Mouse (Mus musculus): ENCODE measurements around the gene Erf. TPM values are rescaled to one million over a fixed set of nuclear protein-coding genes. Genes with fewer than 3 reads are reported as not detected.

Gene Erf
- polyA plus RNA-seq, 1 experiment from 2014 or later: 11.7 TPM

DNA sequence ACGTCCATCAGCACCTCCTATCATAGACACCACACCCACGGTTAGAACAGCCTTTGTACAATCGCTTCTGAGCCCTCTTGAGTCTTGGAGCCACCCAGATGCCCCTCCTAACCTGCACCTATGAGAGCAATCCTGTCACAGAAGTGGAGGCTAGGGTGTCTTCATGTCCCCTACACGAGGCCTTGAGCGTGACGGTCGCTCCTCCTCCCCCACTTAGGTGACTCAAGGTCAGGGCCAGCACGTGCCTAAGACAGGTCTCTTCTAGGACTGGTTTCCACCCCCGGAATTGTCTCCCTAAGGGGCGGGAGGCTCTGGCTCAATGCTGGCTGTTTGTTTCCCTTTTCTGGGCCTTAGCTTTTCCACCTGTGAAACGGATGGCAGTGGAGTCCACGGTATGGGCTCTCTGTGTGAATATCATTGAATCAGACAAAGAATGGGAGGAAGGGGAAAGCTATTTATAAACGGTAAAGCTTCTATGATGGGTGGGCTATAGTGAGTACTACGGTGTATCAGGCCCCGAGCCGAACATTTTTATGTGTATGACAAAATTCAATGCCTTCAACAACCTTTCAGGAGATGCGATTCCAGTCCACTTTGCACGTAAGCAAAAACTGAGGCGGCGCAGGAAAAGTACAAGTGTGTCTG is 30.0 kb downstream of the Erf start, which contains the start of gene Dedd2:
Gene Dedd2, minus strand, starts transcription at position 159 of the 645 bp plus-strand sequence.
- peak within 1 kb of the TSS; percentile 64 for H3K4me3 ChIP-seq (ENCODE audit: low read depth, low read length)
- peak within 1 kb of the TSS; percentile 67 for H3K27ac ChIP-seq (ENCODE audit: low read depth, low read length)
- peak; percentile 90 for DNase-seq (ENCODE audit: low spot score, missing footprints)
- H3K4me1 ChIP-seq (ENCODE audit: control insufficient read depth, insufficient read depth, low read length): peaks cover 21% of the 10 kb centered on the region
- peaks cover 7% of the 10 kb centered on the region; the same call in 1 of the 2 replicates for H3K36me3 ChIP-seq (ENCODE audit: control insufficient read depth, insufficient read depth, low read length)
- H3K27me3 ChIP-seq (ENCODE audit: control insufficient read depth, insufficient read depth, low read length): no peaks in the 10 kb centered on the region
- H3K4me2 ChIP-seq: peak within 1 kb of the TSS; percentile 97
- H3K9me3 ChIP-seq (ENCODE audit: control insufficient read depth, low read length): no peaks in the 10 kb centered on the region
- ATAC-seq (ENCODE audit: low FRiP score): no peak
- H3K9ac ChIP-seq (ENCODE audit: low read length): peak within 1 kb of the TSS; percentile 81
- WGBS: 10% methylated on average over 20 of the region's 20 CpGs

DNA sequence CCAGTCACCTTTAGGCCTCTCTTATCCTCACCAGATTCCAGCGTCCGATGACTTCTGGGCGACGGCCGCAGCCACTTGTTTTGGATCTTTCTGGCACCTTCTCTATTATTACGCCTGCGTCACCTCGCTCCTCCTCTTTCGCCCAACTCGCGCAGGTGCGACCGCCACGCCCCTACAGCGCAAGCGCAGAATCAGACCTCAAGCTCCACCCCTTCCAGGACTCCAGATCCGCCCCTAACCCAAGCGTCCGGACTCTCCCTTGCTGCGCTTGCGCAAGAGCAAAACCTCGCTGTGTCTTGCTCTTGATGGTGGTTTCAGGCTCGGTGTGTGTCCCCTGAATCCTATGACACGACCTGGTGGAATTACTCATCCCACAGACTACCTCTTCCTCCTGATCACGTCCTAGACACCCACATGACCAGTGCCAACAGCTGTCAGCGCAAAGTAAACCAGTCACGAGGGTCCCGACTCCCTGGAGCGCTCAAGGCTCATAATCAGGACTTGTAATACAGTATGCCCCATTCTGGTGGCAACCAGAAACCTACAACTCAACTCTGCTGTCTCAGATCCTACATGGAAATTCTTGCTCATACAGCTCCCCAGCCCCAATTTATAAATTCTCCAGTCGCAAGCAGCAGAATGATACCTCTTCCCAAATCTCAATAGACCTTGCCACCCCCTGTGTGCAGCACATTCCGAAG is 30.7 kb downstream of the Erf start:
- ATAC-seq (ENCODE audit: low FRiP score) (peak; percentile 75), DNase-seq (ENCODE audit: low spot score, missing footprints) (peak; percentile 99)
- Histone ChIP-seq H3K4me2 (peak overlapping the region; percentile 97), H3K27ac (ENCODE audit: low read depth, low read length) (no peak overlapping the region), H3K9ac (ENCODE audit: low read length) (peak overlapping the region; percentile 81; the same call in 1 of the 2 replicates), H3K36me3 (ENCODE audit: control insufficient read depth, insufficient read depth, low read length) (0 out of 2 replicates have a peak, but pooled peaks cover 2% of the 10 kb centered on the region), H3K9me3 (ENCODE audit: control insufficient read depth, low read length) (no peaks in the 10 kb centered on the region), H3K27me3 (ENCODE audit: control insufficient read depth, insufficient read depth, low read length) (no peaks in the 10 kb centered on the region), H3K4me3 (ENCODE audit: low read depth, low read length) (peak overlapping the region; percentile 51), H3K4me1 (ENCODE audit: control insufficient read depth, insufficient read depth, low read length) (peaks cover 21% of the 10 kb centered on the region)
- WGBS: 5% methylated on average over 31 of the region's 31 CpGs

DNA sequence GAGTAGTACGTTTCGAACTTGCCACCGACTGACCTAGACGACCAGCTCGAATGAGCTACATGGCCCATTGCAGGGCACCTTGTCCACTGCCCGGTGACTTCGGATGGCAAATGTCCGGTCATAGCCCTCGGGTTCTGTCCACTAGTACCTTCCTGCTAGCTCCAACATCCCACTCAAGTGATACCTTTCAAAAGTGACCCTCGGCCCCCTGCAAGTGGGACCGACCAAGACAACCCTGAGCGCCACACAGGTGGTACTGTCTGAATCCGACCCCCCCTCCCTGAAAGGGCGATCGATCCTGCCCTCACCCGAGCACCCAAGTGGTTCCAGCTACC is 31.2 kb downstream of the Erf start:
- Histone ChIP-seq H3K4me1 (ENCODE audit: control insufficient read depth, insufficient read depth, low read length) (peaks cover 21% of the 10 kb centered on the region), H3K27ac (ENCODE audit: low read depth, low read length) (peak overlapping the region; percentile 74; the same call in 1 of the 2 replicates), H3K4me3 (ENCODE audit: low read depth, low read length) (peak overlapping the region; percentile 51), H3K4me2 (peak overlapping the region; percentile 97), H3K27me3 (ENCODE audit: control insufficient read depth, insufficient read depth, low read length) (no peaks in the 10 kb centered on the region), H3K9me3 (ENCODE audit: control insufficient read depth, low read length) (no peaks in the 10 kb centered on the region), H3K36me3 (ENCODE audit: control insufficient read depth, insufficient read depth, low read length) (0 out of 2 replicates have a peak, but pooled peaks cover 2% of the 10 kb centered on the region), H3K9ac (ENCODE audit: low read length) (peak overlapping the region; percentile 81; the same call in 1 of the 2 replicates)
- 1% methylated on average over 16 of the region's 16 CpGs for WGBS
- peak; percentile 98 for DNase-seq (ENCODE audit: low spot score, missing footprints)
- ATAC-seq (ENCODE audit: low FRiP score): peak; percentile 34; the same call in 1 of the 2 replicates

DNA sequence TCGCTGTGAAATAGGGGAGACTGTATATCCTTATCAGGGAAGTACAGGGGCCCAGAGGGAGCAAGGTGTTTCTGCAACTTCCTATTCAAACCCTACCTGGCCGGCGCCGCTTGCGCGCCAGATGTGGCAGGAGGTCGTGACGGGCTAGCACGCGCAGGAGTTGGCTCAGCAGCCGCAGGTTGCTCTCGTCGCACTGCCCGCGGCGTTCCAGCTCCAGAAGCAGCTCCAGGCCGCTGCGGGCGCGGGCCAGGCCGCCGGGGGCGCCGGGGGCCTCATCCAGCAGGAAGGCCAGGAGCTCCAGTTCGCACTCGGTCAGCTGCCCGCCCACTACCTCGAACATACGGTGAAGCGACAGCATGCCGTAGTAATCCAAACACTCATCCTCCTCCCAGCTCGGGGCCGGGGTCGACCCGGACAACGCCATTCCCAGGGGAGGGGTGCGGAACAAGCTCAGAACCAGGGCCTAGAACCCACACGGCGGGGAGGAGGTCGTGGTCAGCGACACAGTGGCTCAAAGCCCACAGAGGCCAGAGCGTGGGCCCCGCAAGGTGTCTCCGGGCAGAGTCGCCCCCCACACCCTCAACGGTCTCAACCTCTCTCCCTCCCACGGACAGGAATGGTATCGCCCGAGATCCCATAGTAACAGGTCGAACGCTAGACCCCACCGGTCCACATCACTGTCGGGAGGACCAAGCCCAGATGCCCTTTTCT is 31.7 kb downstream of the Erf start:
- H3K4me1 ChIP-seq (ENCODE audit: control insufficient read depth, insufficient read depth, low read length): peaks cover 21% of the 10 kb centered on the region
- no peaks in the 10 kb centered on the region for H3K27me3 ChIP-seq (ENCODE audit: control insufficient read depth, insufficient read depth, low read length)
- WGBS: 1% methylated on average over 53 of the region's 53 CpGs
- peak overlapping the region; percentile 97 for H3K4me2 ChIP-seq
- H3K9ac ChIP-seq (ENCODE audit: low read length): peak overlapping the region; percentile 81
- peaks cover 2% of the 10 kb centered on the region; the same call in 1 of the 2 replicates for H3K36me3 ChIP-seq (ENCODE audit: control insufficient read depth, insufficient read depth, low read length)
- peak; percentile 25 for ATAC-seq (ENCODE audit: low FRiP score)
- peak; percentile 99 for DNase-seq (ENCODE audit: low spot score, missing footprints)
- H3K27ac ChIP-seq (ENCODE audit: low read depth, low read length): peak overlapping the region; percentile 74; the same call in 1 of the 2 replicates
- H3K4me3 ChIP-seq (ENCODE audit: low read depth, low read length): peak overlapping the region; percentile 51
- no peaks in the 10 kb centered on the region for H3K9me3 ChIP-seq (ENCODE audit: control insufficient read depth, low read length)

DNA sequence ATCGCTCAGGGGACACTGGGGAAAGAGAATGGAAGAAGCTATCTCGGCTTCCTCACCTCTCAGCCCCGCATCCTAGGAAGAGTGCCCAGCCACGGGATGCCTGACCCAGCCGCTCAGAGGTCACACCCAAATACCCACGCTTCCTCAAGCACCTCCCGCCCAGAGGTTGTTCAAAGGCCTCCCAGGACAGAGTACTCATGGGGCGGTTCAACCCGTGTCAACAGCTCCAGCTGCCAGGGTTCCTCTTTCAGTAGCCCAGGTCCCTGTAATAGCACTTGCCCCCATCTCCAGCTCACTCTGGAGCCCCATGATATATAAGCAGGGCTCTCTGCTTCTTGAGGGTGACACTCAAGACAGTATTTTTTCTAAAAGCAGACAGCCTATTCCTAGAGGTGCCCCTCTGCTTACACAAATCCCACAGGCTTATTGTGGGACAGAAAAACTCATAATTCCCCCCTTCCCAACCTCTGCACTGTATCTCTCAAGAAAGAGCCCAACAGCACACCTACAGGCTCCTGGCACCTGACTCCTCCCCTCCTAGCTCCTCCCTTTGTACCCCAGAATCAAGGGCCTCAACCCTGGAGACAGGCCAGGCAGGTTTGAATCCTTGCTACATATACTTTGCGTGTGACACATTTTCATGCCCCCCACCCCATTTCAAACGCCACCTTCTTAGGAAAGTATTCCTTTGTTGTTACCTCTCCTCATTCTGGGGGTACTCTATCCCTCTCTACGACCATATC is 32.7 kb downstream of the Erf start:
- H3K36me3 ChIP-seq (ENCODE audit: control insufficient read depth, insufficient read depth, low read length): peaks cover 2% of the 10 kb centered on the region; the same call in 1 of the 2 replicates
- no peak overlapping the region for H3K4me2 ChIP-seq
- H3K9me3 ChIP-seq (ENCODE audit: control insufficient read depth, low read length): no peaks in the 10 kb centered on the region
- H3K9ac ChIP-seq (ENCODE audit: low read length): no peak overlapping the region
- DNase-seq (ENCODE audit: low spot score, missing footprints) (peak; percentile 31), ATAC-seq (ENCODE audit: low FRiP score) (no peak)
- H3K27ac ChIP-seq (ENCODE audit: low read depth, low read length): no peak overlapping the region
- no peaks in the 10 kb centered on the region for H3K27me3 ChIP-seq (ENCODE audit: control insufficient read depth, insufficient read depth, low read length)
- peaks cover 21% of the 10 kb centered on the region for H3K4me1 ChIP-seq (ENCODE audit: control insufficient read depth, insufficient read depth, low read length)
- 67% methylated on average over 12 of the region's 12 CpGs for whole genome bisulfite sequencing
- 0 out of 2 replicates have a peak overlapping the region, but pooled peaks have one; percentile 51 for H3K4me3 ChIP-seq (ENCODE audit: low read depth, low read length)

DNA sequence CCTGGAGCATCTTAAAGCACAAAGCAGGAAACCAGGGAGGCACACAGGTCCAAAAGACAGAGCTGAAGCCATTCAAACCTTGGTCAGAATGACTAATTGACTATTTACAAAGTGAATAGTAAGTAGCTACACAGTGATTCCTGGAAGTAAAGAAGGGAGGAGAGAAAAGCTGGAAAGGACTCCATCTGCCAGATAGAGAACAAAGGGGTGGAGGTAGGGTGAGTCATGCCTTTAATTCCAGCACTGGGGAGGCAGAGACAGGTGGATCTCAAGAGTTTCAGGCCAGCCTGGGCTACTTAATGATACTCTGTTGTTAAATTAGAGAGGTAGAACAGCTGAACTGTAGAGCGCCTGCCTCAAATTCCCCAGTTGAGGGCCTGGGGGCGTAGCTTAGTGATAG is 36.4 kb downstream of the Erf start:
- no peak for ATAC-seq (ENCODE audit: low FRiP score)
- Histone ChIP-seq H3K27me3 (ENCODE audit: control insufficient read depth, insufficient read depth, low read length) (no peaks in the 10 kb centered on the region), H3K27ac (ENCODE audit: low read depth, low read length) (no peak overlapping the region), H3K9ac (ENCODE audit: low read length) (no peak overlapping the region), H3K4me3 (ENCODE audit: low read depth, low read length) (no peak overlapping the region), H3K4me2 (no peak overlapping the region), H3K4me1 (ENCODE audit: control insufficient read depth, insufficient read depth, low read length) (peaks cover 5% of the 10 kb centered on the region), H3K36me3 (ENCODE audit: control insufficient read depth, insufficient read depth, low read length) (peaks cover 2% of the 10 kb centered on the region; the same call in 1 of the 2 replicates), H3K9me3 (ENCODE audit: control insufficient read depth, low read length) (no peaks in the 10 kb centered on the region)
- WGBS: 96% methylated on average over 2 of the region's 2 CpGs
- DNase-seq (ENCODE audit: low spot score, missing footprints): no peak

DNA sequence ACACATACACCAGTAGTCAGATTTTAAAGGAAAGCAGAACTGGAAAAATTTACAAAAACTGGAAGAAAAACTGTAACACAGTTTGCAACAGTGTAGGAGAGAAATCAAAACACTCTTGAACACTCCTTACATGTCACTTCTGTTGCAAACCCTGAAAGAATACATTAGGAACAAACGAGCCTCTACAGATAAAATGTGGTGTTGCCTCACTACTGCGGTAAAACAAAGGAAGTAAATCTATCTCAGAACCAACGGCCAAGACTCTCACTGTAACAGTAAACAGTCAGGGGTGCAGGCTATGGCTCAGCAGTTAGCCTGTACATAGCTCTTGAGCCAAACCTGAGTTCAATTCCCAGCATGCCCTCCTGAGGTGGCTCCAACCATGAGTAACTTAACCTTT is 37.5 kb downstream of the Erf start:
- Histone ChIP-seq H3K4me2 (no peak overlapping the region), H3K9me3 (ENCODE audit: control insufficient read depth, low read length) (no peaks in the 10 kb centered on the region), H3K4me1 (ENCODE audit: control insufficient read depth, insufficient read depth, low read length) (no peaks in the 10 kb centered on the region), H3K9ac (ENCODE audit: low read length) (no peak overlapping the region), H3K36me3 (ENCODE audit: control insufficient read depth, insufficient read depth, low read length) (peaks cover 2% of the 10 kb centered on the region; the same call in 1 of the 2 replicates), H3K4me3 (ENCODE audit: low read depth, low read length) (no peak overlapping the region), H3K27ac (ENCODE audit: low read depth, low read length) (no peak overlapping the region), H3K27me3 (ENCODE audit: control insufficient read depth, insufficient read depth, low read length) (no peaks in the 10 kb centered on the region)
- 79% methylated on average over 3 of the region's 3 CpGs for WGBS
- no peak for ATAC-seq (ENCODE audit: low FRiP score)
- peak; percentile 31 for DNase-seq (ENCODE audit: low spot score, missing footprints)

DNA sequence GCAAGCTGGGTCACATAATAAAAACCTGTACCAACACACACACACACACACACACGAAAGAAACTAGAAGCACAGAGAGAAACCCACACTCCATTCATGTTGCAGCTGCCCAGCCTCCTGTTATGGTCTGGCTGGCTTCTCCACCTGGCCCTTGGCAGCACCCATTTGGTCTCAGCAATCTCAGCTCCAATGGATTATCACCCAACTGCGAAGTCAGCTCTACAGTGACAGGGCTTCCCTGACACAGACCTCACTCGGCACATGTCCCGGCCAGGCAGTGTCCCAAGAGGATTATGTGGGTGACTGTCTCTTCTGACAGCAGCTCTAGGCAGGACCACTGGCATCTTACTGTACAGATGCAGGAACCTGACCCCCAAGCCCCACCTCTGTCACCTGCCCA is 40.1 kb downstream of the Erf start:
- Histone ChIP-seq H3K27ac (ENCODE audit: low read depth, low read length) (no peak overlapping the region), H3K4me3 (ENCODE audit: low read depth, low read length) (no peak overlapping the region), H3K4me2 (no peak overlapping the region), H3K9ac (ENCODE audit: low read length) (no peak overlapping the region), H3K9me3 (ENCODE audit: control insufficient read depth, low read length) (no peaks in the 10 kb centered on the region), H3K4me1 (ENCODE audit: control insufficient read depth, insufficient read depth, low read length) (no peaks in the 10 kb centered on the region), H3K27me3 (ENCODE audit: control insufficient read depth, insufficient read depth, low read length) (no peaks in the 10 kb centered on the region), H3K36me3 (ENCODE audit: control insufficient read depth, insufficient read depth, low read length) (peaks cover 2% of the 10 kb centered on the region; the same call in 1 of the 2 replicates)
- 90% methylated on average over 4 of the region's 4 CpGs for WGBS
- no peak for DNase-seq (ENCODE audit: low spot score, missing footprints)
- no peak for ATAC-seq (ENCODE audit: low FRiP score)
